Mouse (Mus musculus) brain, embryonic 14.5 days (tissue): Measurements from ENCODE around the gene Pgpep1.

ENCODE experiments used
- CTCF ChIP-seq: fragments of 200-500 bp; IDR thresholded peaks from 2 replicates; pipeline ENCODE4 v1.5.1; 2012; ENCODE audit warnings: inconsistent platforms, mild to moderate bottlenecking, moderate library complexity, borderline replicate concordance; ENCODE audit not compliant: insufficient read depth, insufficient read length; ENCODE audit errors: extremely low read depth
- POLR2A ChIP-seq: fragments of 200-500 bp; IDR thresholded peaks from 2 replicates; pipeline ENCODE4 v1.6.1; 2012; ENCODE audit warnings: mild to moderate bottlenecking, inconsistent platforms, borderline replicate concordance; ENCODE audit not compliant: poor library complexity, insufficient read depth, insufficient read length, severe bottlenecking; ENCODE audit errors: extremely low read depth

GRCm38 (mm10) chr8:70604558-70604957 is 55.6 kb downstream of the Pgpep1 start:
- TF ChIP-seq POLR2A (no peak), CTCF (no peak)
